Mouse (Mus musculus) kidney, adult 8-10 months (tissue): Measurements from ENCODE around the gene Pik3ca.
"Not testable (repeated sequence)": the region's sequence is repeated elsewhere in the genome, so short reads cannot be mapped to it uniquely, and the experiment has no call there.

ENCODE experiments used
- DNase-seq, 2 experiments: peaks; one replicate each; pipeline ENCODE4 v3.0.0; 2022

The Pik3ca gene

DNA sequence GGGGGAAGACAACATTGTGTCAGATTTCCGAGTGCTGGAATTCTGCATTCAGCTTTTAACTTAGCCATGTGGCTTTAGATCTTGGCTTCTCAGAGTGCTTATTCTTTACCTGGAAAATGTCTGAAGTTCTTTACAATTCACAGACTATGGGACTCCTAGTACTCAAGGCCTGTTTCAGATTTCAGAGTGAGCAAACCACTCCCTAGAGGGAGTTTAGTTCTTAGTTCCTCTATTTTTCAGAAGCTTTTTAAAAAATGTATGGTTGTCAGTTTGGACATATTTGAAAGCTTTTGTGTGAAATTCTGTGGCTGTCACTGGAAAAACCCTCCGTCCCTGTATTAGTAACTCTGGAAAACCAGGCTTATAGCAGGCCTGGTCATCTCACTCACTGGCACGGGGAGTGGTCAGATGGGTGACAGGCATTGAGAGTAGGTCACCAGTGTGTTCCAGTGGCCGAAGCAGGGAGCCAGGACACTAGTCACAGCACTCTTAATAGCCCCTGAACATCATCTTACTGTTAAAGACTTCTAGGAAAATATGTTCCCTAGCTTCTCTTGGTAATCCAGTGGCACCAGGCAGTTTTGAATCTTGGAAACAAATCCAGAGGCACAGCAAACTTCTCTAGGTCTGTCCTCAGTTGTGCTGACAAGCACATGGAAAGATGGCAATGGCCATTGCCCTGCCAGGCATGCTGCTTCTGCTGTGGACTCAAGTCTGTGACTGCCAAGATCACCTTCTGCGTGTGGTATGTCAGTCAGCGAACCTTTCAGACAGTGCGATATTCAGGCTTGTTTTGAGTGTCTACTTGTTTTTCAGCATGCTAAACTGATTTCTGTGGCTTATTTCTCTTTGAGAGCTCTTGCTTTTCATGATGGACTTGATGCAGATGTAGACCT is 5.8 kb downstream of the Pik3ca start:
- peak in 1 of 2 experiments; percentile 30 for DNase-seq

- DNase-seq, result no peak
Observed at GRCm38 (mm10) chr3:32405699-32406098, 8.2 kb downstream of the Pik3ca start.

DNA sequence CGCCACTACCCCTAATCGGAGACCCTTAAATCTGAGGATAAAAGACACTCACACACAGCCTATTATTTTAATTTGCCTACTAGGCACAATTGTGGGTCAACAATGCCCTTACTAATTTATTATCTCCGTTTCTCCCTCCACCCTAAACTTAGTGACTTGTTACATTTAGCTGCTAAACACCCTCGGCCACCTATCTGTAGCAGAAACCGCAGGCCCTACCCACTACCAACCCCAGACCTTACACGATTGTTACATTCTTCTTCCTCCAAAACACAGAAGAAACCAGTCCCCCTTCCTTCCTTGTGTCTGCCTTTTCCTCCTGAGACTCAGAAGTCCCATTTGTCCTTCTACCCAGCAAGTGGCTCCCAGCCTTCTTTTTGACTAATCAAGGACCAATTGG is 9.3 kb downstream of the Pik3ca start:
- no peak for DNase-seq

DNA sequence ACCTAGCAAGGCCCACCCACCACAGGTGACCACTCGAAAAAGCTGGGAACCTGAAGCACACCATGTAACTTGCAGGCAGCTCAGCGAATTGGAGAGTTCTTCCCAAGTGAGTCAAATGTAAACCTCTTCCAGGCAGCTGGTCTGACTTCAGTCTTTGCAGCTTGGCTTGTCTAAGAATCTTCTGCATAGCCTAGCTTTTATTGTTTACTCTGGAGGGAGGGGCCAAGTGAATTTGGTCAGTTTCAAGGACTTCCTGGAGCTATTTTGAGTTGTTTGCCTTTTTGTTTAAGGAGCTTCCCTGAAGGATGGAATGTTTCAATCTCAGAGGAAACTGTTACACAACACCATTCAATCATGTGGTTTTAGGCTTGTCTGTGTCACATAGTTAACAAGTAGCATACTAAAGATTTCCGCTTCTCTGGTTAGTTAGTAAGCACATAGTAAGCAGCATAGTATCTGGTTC is 11.4 kb downstream of the Pik3ca start:
- no peak for DNase-seq

DNA sequence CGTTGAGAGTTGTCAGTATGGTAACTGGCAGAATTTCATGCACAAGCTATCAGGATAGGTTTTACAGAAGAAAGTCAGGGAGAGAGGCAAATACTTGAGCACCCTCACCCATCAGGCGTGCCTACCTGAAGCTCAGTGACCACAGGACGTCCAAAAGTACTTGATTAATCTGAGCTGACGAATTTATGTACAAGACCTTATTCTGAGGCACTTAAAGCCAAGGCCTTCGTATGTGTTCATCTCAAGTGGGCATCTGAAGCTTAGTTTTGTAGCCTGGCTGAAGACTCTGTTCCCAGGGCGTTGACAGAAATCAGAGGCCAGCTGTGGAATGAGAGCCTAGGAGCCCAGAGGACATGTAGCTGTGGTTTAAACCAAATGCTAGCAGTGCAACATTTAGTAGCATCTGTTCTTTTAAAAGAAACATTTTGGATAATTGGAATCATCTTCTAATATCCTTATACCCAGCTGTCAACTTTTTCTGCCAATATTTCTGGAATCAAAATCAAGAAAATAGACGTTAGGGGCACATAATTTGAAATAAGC is 15.1 kb downstream of the Pik3ca start:
- no peak for DNase-seq

DNA sequence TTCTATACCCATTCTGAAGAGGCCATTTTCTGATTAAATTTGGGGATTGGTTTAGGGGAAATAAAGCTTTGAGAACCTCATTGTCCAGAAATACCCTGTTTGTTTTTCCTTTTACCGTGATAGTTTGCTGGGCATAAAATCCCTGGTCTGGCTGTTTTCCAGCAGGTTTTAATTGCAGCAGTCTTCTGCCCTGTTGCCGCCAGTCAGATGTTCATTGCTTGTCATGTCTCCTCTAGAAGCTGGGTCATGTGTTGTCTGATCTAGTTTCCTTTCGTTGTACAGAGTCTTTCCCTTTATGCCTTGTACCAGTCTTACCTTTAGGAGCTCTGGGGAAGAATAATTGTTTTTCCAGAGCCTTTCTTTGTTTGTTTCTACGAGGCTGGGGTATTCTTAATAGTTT is 16.9 kb downstream of the Pik3ca start:
- no peak for DNase-seq

DNA sequence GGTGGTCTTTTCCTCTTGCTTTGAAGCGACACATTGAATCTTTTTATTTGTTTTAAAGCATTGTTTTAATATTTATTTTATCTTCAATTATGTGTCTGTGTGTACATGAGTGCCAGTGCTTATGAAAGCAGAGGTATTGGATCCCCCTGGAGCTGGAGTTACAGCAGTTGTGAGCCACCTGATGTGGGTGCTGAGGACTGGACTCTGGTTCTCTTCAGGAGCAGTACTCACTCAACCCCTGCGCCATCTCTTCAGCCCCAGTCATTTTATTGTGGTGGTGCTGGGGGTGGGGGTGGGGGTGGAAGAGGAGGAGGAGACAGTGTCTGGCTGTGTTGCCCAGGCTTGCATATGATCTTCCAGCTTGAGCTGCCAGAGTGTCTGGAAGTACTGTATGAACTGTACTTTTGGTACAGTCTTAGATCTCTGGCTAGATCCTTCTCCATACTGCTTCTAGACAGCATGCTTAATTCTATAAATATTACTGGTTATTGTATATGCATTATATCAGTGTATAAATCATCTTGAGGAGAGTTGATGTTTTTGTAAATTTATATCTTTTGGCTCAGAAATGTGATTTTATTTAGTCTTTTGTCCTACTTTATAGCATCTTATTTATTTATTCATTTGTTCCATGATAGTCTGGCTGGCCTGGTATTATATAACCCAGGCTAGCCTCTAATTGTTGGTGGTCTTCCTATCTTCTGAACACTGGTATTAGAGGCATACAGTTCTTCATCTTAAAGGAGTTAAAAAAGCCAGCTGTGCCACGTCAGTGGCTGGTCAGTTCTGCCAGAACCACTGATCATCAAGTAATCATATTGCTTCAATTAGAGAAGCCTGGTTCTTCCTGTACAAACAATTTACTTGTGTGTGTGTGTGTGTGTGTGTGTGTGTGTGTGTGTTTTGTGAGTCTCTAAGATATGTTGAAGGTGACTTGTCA is 18.2 kb downstream of the Pik3ca start:
- DNase-seq, result no peak

DNA sequence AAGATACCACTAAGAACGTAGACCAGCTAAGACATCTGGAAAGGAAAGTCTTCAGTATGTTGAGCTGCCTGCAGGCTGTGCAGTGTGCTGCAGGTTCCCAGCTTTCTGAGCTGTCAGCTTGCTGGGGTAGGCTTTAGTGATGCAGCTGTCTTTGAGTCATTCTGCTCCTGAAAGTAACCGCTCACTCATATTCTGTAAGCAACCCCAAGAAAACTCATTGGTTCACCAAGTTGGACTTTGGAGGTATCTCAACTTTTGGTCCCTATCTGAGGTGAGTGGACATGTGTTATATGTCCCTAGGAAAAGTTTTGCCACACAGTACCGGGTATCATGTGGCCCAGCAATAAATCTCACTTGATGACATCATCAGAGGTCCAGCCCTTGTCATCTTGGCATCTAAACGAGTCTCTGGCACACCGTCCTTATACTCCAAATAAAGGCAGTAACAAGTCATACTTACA is 20.3 kb downstream of the Pik3ca start:
- DNase-seq, result no peak

- DNase-seq, result no peak
Observed at GRCm38 (mm10) chr3:32419866-32420265, 22.4 kb downstream of the Pik3ca start.

- no peak for DNase-seq
Observed at GRCm38 (mm10) chr3:32421115-32422054, 23.9 kb downstream of the Pik3ca start.

- DNase-seq, result no peak
Observed at GRCm38 (mm10) chr3:32427695-32428094, 30.2 kb downstream of the Pik3ca start.

DNA sequence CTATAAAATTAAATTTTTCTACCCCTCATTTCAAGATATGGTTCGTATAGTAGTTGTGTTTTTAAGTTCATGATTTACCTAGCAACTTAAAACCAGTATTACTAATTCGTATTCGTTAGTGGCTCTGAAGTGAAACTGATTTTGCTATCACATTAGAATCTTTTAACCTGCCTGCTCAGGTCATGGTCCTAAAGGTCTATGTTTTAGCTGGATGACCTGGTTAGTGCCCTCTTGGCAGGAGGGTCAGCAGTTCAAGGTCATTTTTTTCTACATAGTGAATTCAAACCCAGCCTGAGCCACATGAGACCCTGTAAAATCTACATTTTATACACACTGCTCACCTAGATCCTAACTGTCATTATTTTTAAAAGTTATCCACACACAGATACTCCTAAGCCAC is 30.9 kb downstream of the Pik3ca start:
- DNase-seq, result no peak

- peak; percentile 32 to 38 for DNase-seq
Observed at GRCm38 (mm10) chr3:32428921-32429320, 31.4 kb downstream of the Pik3ca start.

- DNase-seq, result not testable (repeated sequence)
Observed at GRCm38 (mm10) chr3:32429351-32429750, 31.9 kb downstream of the Pik3ca start.

- no peak for DNase-seq
Observed at GRCm38 (mm10) chr3:32430394-32430793, 32.9 kb downstream of the Pik3ca start.

DNA sequence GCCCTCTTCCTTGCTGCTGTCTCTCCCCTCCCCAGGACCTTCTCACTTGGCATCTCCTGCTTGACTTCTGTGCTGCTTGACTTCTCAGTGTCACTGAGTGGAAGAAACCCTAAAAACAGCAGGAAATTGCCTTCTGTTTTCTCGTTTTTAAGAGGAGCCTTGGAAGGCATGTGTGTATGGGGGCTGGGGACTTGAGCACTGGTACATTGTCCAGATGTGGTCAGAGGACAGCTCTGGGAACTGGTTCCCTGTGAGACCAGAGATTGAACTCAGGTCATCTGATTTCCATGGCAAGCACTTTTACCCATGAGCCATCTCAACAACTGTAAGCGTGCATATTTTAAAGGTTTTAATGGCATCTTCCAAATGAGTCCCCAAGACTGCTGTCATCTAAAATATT is 36.5 kb downstream of the Pik3ca start:
- no peak for DNase-seq

DNA sequence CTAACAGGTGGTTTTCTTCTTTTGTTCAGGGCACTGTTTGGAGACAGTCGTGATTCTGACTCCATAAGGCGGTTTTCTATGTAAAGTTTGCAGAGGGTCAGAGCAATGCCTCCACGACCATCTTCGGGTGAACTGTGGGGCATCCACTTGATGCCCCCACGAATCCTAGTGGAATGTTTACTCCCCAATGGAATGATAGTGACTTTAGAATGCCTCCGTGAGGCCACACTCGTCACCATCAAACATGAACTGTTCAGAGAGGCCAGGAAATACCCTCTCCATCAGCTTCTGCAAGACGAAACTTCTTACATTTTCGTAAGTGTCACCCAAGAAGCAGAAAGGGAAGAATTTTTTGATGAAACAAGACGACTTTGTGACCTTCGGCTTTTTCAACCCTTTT is 38.6 kb downstream of the Pik3ca start:
- no peak for DNase-seq

GRCm38 (mm10) chr3:32437297-32437696 is 39.8 kb downstream of the Pik3ca start:
- DNase-seq, result no peak

GRCm38 (mm10) chr3:32437820-32438219 is 40.3 kb downstream of the Pik3ca start:
- no peak for DNase-seq

- DNase-seq, result no peak
Observed at GRCm38 (mm10) chr3:32438716-32439115, 41.2 kb downstream of the Pik3ca start.

DNA sequence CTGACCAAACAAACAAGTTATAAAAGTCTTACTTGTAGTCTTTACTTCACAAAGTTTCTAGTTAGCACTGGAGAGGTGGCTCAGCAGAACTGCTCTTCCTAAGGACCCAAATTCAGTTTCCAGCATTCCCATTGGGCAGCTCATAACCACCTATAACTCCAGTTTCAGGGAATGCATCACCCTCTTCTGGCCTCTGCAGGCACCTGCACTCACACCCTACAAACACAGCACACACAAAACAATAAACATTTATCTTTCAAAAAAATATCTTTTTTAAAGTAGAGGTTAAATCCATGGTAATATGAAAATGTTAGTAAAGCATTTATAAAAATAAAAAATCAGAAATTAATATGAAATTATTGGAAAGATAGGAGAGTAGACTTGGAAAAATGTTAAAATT is 44.2 kb downstream of the Pik3ca start:
- no peak for DNase-seq
